Mouse (Mus musculus) limb, embryonic 11.5 days (tissue): ENCODE data around the gene Fkbp2. TPM values are rescaled to one million over a fixed set of nuclear protein-coding genes. Genes with fewer than 3 reads are reported as not detected.

Experiments used
- ATAC-seq: fragments of 200-750 bp; cut with Nextera tagmentation; 2 replicates; pipeline ENCODE4 v1.8.0; 2017; ENCODE audit warnings: low read depth; ENCODE audit not compliant: insufficient number of reproducible peaks, low FRiP score, low TSS enrichment
- DNase-seq: peaks from one replicate; pipeline ENCODE4 v3.0.0-alpha.2; 2015; ENCODE audit warnings: low spot score
- H3K27ac ChIP-seq: fragments of 300-500 bp; sonication (generic); replicated peaks from 2 replicates; pipeline ENCODE4 v1.5.1; 2014; ENCODE audit warnings: low read depth, mild to moderate bottlenecking, low read length
- H3K27me3 ChIP-seq: fragments of 300-500 bp; sonication (generic); 2 replicates; pipeline ENCODE4 v1.6.1; 2014; ENCODE audit warnings: mild to moderate bottlenecking, low read length, mixed read lengths; ENCODE audit not compliant: control insufficient read depth, insufficient read depth
- H3K36me3 ChIP-seq: fragments of 300-500 bp; sonication (generic); 2 replicates; pipeline ENCODE4 v1.6.1; 2014; ENCODE audit warnings: mild to moderate bottlenecking, low read length, moderate library complexity, mixed read lengths; ENCODE audit not compliant: control insufficient read depth, insufficient read depth
- H3K4me1 ChIP-seq: fragments of 300-500 bp; sonication (generic); 2 replicates; pipeline ENCODE4 v1.6.1; 2014; ENCODE audit warnings: low read length, mixed read lengths; ENCODE audit not compliant: control insufficient read depth, insufficient read depth
- H3K4me2 ChIP-seq: fragments of 300-500 bp; sonication (generic); 2 replicates; pipeline ENCODE4 v1.6.1; 2014; ENCODE audit warnings: low read depth, mild to moderate bottlenecking, moderate library complexity; ENCODE audit not compliant: severe bottlenecking
- H3K4me3 ChIP-seq: fragments of 300-500 bp; sonication (generic); 2 replicates; pipeline ENCODE4 v1.5.1; 2014; ENCODE audit warnings: low read depth, low read length
- H3K9ac ChIP-seq: fragments of 300-500 bp; sonication (generic); 2 replicates; pipeline ENCODE4 v1.6.1; 2014; ENCODE audit warnings: mild to moderate bottlenecking, low read length
- H3K9me3 ChIP-seq: fragments of 300-500 bp; sonication (generic); 2 replicates; pipeline ENCODE4 v1.6.1; 2016; ENCODE audit warnings: low read length; ENCODE audit not compliant: control insufficient read depth
- WGBS: fragments of 180-500 bp; shearing (Covaris S2); extraction: QIAGEN DNeasy Blood & Tissue Kit; methylation state at CpG from one replicate; pipeline ENCODE4 v1.1.7; 2014; 5-methylcytosine and 5-hydroxymethylcytosine counted together
- polyA plus RNA-seq: library from polyadenylated mRNA; unstranded; fragments of >200 nt; fragmentation: Nextera tagmentation; extraction: Ambion mirVana; gene quantifications from 2 replicates; pipeline ENCODE4 v1.2.1, GENCODE M21; 2014

Fkbp2 gene
- 70.9 and 72.7 TPM in 2 replicates for polyA plus RNA-seq

DNA sequence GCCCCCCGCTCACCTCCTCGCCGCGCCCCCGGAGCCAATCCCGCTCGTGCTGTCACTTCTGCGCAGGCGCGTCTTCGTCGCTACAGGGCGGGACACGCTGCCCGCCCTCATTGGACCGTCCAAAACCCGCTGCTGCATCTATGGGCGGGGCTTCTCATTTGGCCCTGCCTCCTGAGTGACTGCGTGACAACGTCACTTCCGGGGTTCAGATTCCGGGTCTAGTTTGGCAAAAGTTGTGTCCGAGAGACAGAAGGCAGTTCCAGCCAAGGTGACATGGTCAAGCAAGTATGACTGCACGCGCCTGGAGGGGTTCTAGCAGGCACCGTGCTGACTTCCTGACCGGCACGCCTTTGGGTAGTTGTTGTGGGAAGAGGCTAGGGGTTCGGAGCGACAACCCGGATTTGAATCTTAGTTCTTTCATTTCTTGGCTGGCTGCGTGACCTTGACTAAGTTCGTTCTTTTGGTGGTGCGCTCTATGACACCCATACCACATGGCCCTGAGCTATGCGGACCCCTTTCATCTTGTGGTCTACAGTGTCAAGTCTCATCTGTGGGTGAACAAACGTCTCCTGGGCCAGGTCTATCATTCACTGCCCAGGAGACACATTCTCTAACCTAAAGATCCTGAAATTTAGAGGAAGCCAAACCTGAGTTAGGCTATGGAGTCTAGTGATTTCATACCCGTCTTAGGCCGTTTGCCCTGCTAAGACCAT lies at the start of gene Fkbp2:
Gene Fkbp2, minus strand, starts transcription at position 121 of the 713 bp plus-strand sequence.
- peak; percentile 88 for ATAC-seq
- 2% methylated on average over 38 of the region's 38 CpGs for WGBS

DNA sequence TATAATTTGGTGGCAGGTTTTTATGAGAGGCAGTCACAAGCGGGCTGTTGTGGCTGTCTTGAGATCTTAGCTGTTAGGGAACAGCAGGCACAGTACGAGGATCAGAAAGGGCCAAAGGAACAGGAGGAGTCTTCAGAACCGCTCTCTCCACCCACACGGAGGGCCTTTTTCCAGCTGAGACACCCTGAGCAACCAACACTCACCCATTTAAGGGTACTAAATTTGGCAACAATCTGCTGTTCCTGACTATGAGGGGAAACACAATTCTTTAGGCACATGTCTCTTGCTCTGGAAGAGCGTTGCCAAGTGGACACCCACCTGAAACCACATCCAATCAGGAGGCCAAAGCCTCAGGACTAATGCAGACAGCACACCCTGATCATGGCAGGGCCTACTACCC lies 49.2 kb upstream of the Fkbp2 start:
- no peaks in the 10 kb centered on the region for H3K9me3 ChIP-seq
- H3K9ac ChIP-seq, result no peak overlapping the region; the same call in 1 of the 2 replicates
- DNase-seq (no peak), ATAC-seq (no peak)
- H3K27me3 ChIP-seq, result no peaks in the 10 kb centered on the region
- H3K4me1 ChIP-seq, result no peaks in the 10 kb centered on the region
- H3K4me2 ChIP-seq, result no peak overlapping the region
- no peak overlapping the region for H3K4me3 ChIP-seq
- H3K27ac ChIP-seq, result no peak overlapping the region
- WGBS, result 94% methylated on average over 5 of the region's 5 CpGs
- peaks cover 54% of the 10 kb centered on the region for H3K36me3 ChIP-seq

More for the DNA sequence above, at the start of gene Fkbp2:
- Histone ChIP-seq H3K4me3 (peak within 1 kb of the TSS; percentile 56), H3K9ac (peak within 1 kb of the TSS; percentile 83), H3K4me2 (peak within 1 kb of the TSS; percentile 71), H3K36me3 (peaks cover 22% of the 10 kb centered on the region), H3K27ac (peak within 1 kb of the TSS; percentile 78), H3K4me1 (peaks cover 20% of the 10 kb centered on the region), H3K9me3 (no peaks in the 10 kb centered on the region), H3K27me3 (no peaks in the 10 kb centered on the region)
- DNase-seq, result peak; percentile 98

DNA sequence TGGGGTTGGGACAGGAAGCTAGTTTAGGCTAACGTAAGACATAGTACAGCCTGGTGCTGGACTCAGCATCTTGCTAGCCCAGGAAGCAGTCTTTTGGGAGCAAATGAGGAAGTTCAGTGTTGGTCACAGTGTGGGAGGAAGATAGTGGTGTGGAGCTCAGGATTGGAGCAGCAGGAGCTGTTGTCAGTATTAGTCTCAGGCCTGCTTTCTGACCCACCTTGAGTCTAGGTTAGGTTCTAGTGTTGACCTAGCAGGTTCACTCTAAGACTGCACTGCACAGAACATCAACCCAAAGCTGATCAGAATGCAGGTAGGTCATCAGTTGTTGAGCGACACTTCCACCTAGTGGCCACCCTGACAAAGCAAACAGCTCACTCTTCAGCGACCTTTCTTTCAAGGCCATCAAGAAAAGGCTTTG lies 39.9 kb upstream of the Fkbp2 start:
- Histone ChIP-seq H3K4me3 (no peak overlapping the region; the same call in 1 of the 2 replicates), H3K27me3 (no peaks in the 10 kb centered on the region), H3K9me3 (no peaks in the 10 kb centered on the region), H3K9ac (no peak overlapping the region), H3K27ac (no peak overlapping the region), H3K4me1 (no peaks in the 10 kb centered on the region), H3K36me3 (peaks cover 32% of the 10 kb centered on the region), H3K4me2 (no peak overlapping the region)
- DNase-seq (peak; percentile 63), ATAC-seq (no peak)
- WGBS, result 63% methylated on average over 3 of the region's 3 CpGs

DNA sequence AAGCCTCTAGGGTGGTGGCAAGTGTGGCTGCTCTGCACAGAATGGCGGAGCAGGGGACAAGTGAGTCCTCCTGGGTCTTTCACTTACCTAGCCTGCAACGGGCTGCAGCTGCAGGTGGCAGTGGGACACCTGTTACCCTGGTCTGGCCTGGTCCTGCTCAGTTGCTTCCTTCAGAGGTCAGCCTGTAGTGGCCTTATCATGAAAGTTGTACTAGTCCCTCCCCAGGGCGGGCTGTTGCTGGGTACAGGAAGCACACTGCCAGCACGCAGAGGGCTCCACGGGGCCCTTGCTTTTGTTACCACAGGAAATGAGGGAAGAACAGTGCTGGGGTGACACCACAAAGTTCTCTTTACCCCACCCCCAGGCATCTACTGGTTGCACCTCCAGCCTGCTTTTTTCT lies 38.9 kb upstream of the Fkbp2 start, which contains the start of gene Fermt3:
Gene Fermt3, minus strand, starts transcription at position 279 of the 400 bp plus-strand sequence.
- H3K4me2 ChIP-seq, result no peak within 1 kb of the TSS
- no peak within 1 kb of the TSS for H3K9ac ChIP-seq
- H3K4me1 ChIP-seq, result no peaks in the 10 kb centered on the region
- H3K4me3 ChIP-seq, result no peak within 1 kb of the TSS; the same call in 1 of the 2 replicates
- ATAC-seq, result no peak
- WGBS, result 79% methylated on average over 5 of the region's 5 CpGs
- peaks cover 30% of the 10 kb centered on the region for H3K36me3 ChIP-seq
- no peak for DNase-seq
- no peaks in the 10 kb centered on the region for H3K9me3 ChIP-seq
- H3K27me3 ChIP-seq, result no peaks in the 10 kb centered on the region
- H3K27ac ChIP-seq, result no peak within 1 kb of the TSS

DNA sequence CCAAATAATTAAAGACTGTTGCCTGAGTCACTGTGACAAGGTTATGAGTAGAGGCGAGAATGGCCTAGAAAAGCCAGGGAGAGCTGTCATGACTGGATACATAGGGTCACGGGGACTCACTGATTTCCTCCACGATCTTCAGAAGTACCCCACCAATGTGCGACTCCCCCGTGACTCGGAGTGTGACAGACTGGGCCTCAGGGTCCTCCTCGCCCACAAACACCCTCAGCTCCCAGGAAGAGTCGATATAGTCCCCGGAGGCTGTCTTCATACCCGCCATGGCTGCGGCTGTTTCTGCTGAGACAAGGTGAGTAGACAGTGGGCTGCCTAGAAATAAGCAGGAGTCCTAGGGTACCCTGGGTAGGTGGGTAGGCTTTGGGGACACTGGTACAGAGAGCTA lies 38.2 kb upstream of the Fkbp2 start:
- Histone ChIP-seq H3K4me3 (no peak overlapping the region), H3K27ac (no peak overlapping the region), H3K9ac (no peak overlapping the region), H3K4me1 (no peaks in the 10 kb centered on the region), H3K27me3 (no peaks in the 10 kb centered on the region), H3K4me2 (no peak overlapping the region), H3K9me3 (no peaks in the 10 kb centered on the region), H3K36me3 (peaks cover 32% of the 10 kb centered on the region)
- no peak for DNase-seq
- WGBS, result 89% methylated on average over 11 of the region's 11 CpGs
- ATAC-seq, result no peak

DNA sequence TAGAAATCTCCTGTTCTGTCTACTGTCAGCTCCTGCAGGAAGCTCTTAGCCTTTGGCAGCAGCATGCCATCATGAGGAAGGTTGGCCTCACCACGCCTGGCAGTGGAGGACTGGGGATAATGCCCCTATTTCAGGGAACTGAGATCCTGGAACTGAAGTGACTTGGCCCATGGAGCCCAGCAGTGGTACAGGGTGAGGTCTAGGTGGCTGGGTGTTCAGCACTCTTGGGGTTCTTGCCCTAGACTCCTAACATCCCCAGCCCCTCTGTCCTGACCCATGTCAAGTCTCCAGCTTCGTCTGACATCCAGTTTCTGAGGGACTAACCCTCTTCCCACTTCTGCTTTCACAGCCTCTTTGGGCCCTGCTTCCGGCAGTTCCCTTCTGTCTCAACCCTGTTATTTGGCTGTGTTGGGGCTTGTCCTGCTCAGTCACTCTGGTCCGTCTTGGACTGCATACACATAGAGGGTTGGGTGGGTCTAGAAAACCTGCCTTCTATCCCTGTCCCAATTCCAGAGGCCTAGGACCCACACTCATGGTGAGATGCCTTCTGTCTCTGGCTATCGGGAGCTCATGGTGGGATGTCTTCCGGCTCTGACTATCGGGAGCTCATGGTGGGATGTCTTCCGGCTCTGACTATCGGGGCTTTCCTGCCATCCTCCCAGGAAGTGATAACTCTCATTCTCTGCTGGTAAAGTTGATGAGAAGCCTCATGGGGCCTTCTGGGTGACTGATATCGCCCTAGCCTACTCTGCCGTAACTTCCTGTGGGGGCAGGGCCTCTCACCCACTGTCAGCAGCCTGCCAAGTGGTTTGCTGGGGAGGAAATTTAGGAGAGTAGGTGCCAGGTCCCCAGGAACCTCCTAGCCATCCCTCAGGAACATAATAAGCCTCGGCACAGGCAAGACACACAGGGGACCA lies 37.5 kb upstream of the Fkbp2 start:
- Histone ChIP-seq H3K36me3 (peaks cover 28% of the 10 kb centered on the region), H3K9ac (no peak overlapping the region), H3K4me3 (no peak overlapping the region), H3K4me2 (no peak overlapping the region), H3K27ac (no peak overlapping the region), H3K27me3 (no peaks in the 10 kb centered on the region), H3K9me3 (no peaks in the 10 kb centered on the region), H3K4me1 (no peaks in the 10 kb centered on the region)
- 78% methylated on average over 12 of the region's 12 CpGs for WGBS
- DNase-seq, result no peak
- no peak for ATAC-seq

DNA sequence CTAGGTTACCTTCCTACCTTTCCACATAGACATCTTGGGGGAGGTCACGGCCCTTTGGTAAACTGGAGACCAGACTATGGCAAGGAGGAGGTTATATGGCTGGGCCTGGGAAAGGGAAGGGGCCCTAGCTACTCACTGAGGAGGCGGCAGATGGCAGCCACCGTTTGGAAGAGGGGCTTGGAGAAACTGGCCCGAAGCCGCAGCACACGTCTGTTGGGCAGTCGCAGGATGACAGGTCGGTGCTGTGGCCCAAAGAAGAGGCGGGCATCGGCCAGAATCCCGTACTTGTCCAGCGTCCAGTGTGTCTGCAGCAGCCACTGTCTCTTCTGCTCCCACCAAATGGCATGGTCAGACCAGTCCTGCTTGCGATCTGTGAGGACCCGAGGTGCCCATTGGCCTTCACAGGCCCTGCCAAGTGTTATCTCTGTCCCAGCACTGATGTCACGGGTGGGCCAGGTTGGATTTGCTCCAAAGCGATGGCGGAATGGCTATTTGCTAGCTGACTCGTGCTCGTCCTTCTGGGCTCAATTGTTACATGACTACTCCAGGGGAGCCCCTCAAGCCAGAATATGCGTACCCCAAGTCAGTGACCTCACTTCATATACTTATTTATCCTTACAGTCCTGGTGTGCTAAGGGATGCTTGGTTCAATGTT lies 34.3 kb upstream of the Fkbp2 start:
- H3K27ac ChIP-seq, result no peak overlapping the region

DNA sequence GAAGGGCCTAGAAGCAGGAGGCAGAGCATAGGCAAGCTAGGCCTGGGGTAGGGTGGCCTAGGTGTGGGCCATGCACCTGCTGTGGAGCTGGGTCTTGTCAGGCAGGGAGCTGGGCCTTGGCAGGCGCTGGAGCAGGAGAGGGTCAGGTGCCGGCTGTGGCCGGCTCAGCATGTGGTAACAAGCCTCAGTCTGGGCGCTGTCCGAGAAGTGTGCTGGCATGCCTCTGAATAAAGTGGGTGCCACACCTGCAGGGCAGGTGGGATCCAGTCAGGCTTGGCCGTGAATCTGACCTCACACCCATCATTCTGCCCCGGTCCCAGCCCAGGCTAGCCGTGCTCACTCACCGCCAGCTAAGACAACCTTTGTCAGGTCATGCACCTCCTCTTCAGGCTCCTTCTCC lies 33.7 kb upstream of the Fkbp2 start:
- H3K4me2 ChIP-seq, result no peak overlapping the region
- H3K4me1 ChIP-seq, result no peaks in the 10 kb centered on the region
- H3K4me3 ChIP-seq, result no peak overlapping the region
- DNase-seq, result no peak
- no peaks in the 10 kb centered on the region for H3K27me3 ChIP-seq
- no peaks in the 10 kb centered on the region for H3K9me3 ChIP-seq
- H3K36me3 ChIP-seq, result peaks cover 4% of the 10 kb centered on the region
- no peak overlapping the region for H3K27ac ChIP-seq
- H3K9ac ChIP-seq, result no peak overlapping the region
- WGBS, result 84% methylated on average over 9 of the region's 9 CpGs
- no peak for ATAC-seq

More for the DNA sequence above, 34.3 kb upstream of the Fkbp2 start:
- ATAC-seq (no peak), DNase-seq (no peak)
- 91% methylated on average over 20 of the region's 20 CpGs for WGBS
- no peak overlapping the region for H3K9ac ChIP-seq
- no peaks in the 10 kb centered on the region for H3K27me3 ChIP-seq
- H3K9me3 ChIP-seq, result no peaks in the 10 kb centered on the region
- H3K4me1 ChIP-seq, result no peaks in the 10 kb centered on the region
- no peak overlapping the region for H3K4me2 ChIP-seq
- no peak overlapping the region for H3K4me3 ChIP-seq
- H3K36me3 ChIP-seq, result peaks cover 4% of the 10 kb centered on the region
